Mouse (Mus musculus): ENCODE measurements around the gene Wif1.

The Wif1 gene

DNA sequence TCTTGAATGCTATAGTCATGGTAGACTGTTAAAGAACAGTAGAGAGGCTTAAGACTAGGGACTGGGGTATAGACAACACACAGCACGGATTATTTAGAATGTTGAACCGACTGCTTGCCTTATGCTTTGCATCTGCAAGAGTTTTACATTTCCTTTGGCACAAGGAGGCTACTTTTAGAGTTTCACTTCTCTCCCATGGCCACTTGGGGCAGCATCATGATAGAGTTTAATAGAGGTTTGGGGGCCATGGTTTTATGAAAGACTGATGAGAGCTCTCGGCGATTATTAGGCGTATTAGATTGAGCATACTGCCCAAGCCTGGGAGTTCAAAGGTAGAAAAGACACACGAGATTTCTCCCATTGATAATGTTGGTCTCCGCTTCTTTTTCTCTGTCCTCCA, 37.0 kb downstream of the Wif1 start:
- no peak for DNase-seq (ENCODE audit: low read depth, low spot score)

DNA sequence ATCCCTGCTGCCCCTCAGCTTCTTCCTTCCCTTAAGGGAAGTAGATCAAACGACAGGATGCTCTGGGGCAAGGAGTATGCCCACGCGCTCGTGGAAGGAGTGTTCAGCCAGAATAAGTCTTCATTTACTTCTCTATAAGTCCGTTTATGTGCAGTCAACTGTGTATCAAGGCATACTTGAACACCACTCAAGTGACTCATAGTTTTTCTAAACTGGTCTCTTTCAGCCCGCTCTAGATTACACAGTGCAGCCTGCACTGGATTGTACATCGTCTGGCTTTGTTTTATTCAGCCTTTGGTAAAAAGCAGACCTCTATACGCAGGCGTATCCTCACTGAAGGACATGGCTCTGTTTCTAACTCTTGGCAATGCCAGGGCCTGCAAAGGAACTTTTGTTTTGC, 46.7 kb downstream of the Wif1 start:
- no peak for DNase-seq (ENCODE audit: low read depth, low spot score)

DNA sequence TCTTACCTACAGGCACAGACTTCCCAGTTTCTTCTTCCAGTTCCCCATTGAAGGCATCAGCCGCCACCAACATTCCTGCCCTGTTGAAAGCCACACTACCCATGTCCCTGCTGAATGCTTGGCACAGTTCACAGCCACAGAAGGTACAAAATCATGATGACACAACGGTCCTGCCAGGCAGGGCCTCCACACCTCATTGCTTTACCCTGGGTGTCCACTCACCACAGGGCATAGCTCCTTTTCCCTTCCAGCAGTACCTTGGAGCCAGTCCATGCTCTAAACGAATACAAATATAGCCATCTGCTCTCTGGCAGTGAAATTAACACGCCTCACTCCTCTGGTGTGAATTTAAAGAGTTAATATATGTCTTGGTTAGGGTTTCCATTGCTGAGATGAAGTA, 49.1 kb downstream of the Wif1 start:
- DNase-seq (ENCODE audit: low read depth, low spot score): no peak

DNA sequence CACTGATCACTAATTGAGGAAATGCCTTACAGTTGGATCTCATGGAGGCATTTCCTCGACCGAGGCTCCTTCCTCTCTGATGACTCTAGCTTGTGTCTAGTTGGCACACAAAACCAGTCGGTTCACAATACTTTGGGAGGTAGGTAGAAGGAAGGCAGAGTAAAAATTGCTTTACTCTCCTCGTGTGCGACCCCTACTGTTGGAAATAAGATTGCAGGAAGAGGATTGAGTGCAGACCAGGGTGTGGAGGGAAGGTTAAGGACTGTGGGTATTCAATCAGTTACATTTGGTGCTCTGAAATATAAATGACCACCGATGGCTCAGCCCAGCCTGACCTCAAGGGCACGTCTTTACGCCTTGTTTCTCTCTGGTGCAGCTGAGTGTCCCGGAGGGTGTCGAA, 49.8 kb downstream of the Wif1 start:
- no peak for DNase-seq (ENCODE audit: low read depth, low spot score)

DNA sequence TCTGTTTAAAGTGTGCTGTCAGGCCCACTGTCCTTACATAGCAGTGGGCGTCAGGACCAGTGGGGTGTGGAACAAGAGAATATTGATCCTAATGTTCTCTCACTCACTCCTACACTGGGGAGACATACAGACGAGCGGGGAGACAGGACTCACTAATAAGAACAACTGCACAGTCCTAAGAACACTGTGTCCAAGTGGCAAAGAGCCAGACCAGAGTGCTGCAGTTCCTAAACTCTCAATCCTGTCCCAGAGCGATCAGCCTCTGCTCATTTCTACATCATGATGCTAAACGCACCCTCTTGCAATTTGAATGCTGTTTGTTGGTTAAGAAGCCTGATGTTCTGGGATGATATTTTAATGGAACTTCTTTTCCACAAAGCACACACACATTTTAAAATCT, 54.9 kb downstream of the Wif1 start:
- DNase-seq (ENCODE audit: low read depth, low spot score): no peak

DNA sequence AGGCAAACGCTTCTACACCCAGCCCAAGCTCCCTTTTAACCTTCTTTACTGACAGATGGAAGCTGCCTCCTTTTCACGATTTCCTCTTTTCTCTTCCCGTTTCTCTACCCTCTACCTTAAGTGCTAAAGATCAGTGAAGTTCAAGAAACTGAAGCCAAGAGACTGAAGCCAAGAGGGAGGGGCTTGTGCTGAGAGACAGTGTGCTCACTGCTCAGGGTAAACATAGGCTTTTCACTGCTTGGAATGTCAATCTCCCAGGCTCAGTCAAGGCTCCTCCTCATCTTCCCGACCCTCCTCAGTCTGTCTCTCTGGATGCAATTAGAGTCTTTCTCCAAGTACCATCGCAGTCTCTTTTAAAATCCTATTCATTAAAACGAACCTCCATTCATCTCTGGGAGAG, 55.6 kb downstream of the Wif1 start:
- no peak for DNase-seq (ENCODE audit: low read depth, low spot score)

DNA sequence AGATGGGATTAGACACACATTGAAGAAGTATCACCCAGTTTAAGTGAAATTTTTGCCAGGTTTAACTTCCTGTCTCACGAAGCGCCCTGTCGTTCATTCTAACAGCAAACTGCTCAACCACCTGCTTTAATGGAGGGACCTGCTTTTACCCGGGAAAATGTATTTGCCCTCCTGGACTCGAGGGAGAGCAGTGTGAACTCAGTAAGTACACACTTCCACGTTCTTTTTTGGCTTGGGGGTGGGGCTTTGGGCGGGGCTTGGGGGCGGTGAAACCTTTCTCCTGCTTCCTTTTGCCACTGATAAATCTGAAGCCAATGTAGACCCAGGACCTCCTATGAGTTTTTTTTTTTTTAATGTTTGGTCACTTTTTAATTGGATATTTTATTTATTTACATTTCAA, 56.2 kb downstream of the Wif1 start:
- no peak for DNase-seq (ENCODE audit: low read depth, low spot score)

DNA sequence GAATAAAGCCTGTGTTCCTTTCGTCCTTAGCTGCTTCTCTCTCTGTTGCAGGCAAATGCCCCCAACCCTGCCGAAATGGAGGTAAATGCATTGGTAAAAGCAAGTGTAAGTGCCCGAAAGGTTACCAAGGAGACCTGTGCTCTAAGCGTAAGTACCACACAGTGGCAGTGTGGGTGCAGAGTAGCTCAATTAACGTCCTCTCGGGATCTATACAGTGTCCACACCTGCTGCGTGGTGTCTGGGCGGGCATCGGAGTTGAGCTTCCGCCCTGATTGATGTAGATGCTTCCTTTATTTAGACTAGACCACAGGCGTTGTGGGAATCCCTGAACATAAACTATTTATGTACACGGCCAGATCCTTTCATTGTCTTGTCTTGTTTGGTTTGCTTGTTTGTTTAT, 62.2 kb downstream of the Wif1 start:
- no peak for DNase-seq (ENCODE audit: low read depth, low spot score)

DNA sequence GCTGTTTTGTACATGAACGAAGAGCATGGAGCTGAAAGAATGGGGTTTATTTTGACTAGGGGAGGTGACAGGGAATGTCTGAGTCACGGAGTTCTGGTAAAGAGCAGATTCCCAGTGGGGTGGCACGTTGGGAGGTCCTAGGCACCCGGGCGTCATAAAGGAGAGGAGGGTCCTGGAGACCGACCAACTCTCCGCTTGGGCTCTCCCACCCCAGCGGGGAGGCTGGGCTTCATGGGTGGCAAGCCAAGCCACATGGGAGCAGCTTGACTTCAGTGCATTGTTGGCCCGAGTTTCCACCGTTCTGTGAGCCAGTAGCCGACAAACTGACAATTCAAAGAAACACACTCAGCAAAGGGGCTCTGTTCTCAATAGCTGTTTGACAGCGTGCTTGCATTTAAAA, 64.5 kb downstream of the Wif1 start:
- DNase-seq (ENCODE audit: low read depth, low spot score): no peak

DNA sequence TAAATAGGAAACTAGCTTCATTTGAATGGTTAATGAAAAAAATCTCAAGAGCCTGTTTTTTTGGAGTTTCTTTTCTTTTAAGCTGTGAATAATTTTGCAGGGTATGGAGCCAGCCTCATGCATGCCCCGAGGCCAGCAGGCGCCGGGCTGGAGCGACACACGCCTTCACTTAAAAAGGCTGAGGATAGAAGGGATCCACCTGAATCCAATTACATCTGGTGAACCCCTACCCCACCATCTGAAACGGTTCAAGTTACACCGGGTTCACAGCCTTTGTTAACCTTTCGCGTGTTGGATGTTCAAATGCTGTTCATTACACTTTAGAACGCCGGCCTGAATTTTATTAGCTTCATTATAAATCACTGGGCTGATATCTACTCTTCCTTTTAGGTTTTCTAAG, 65.9 kb downstream of the Wif1 start:
- DNase-seq (ENCODE audit: low read depth, low spot score): no peak

DNA sequence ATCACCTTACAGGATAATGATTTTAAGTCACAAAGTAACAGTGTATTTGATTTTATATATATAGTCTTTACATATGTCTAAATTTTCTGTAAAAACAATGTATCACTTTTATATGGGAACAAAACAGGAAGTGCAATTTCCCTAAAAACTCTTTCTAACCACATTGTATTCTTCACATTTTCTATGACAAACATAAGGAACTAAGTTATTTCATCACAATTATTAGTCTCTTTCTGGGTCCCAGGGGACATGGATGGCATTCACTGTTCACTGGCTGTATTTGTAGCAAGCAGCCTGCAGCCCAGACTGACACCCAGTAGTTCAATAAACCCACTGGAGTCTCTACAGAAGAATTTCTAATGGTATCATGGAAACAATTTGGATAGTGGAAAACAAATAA, 82.4 kb downstream of the Wif1 start:
- DNase-seq (ENCODE audit: low read depth, low spot score): no peak

DNA sequence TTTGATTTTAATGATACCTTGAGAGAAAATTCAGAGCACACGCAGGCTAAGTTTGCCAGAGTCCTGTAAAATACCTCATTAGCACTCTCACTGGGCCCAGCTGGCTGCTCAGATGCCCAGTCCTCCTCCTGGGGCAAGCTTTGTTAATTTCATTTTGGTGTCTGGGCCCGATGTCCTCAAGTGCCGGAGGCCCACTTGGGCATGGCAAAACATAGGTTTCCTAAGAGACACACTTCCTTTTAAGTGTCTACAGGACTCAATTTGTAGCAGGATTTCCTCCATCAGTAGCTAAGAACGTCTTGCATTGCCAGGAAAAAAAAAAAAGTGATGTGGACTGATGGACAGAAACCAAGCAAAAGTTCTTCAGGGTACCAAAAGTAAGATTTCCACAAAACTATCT, 82.9 kb downstream of the Wif1 start:
- no peak for DNase-seq (ENCODE audit: low read depth, low spot score)

DNA sequence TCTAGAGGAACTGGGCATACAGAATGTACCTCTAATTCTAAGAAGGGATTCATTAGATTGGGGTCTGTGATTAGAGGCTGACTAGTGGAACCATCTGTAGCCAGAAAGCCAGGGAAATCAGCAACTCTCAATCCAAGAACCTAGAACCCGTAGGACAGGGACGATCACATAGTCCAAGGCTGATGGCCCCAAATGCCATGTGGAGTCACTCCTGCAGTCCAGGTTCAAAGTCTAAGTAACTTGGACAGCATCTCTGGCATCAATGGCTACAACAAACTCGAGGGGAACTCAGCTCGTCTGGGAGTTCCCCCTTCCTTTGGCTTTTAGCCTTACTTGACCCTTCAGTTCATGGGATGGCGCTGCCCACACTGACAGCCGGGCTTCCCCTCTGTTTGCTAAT, 87.0 kb downstream of the Wif1 start:
- no peak for DNase-seq (ENCODE audit: low read depth, low spot score)

DNA sequence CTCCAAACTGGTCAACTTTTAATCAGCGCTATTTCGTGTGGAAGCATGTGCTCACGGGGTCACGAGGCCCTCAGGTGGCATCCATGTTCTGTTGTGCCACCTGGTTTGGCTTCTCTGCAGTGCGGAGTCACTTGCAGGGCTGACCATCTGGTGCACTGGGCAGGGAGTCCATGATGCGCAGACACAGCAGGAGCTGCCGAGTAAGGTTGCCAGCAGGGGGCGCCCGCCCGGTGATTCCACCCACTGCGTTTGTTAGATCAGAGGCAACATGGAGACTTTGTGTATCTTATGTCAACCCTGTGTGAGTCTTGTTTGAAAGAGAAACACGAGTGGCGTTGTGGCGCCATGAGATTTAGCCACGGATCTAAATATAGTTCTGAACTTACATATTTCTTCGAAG, 90.7 kb downstream of the Wif1 start:
- DNase-seq (ENCODE audit: low read depth, low spot score): no peak

DNA sequence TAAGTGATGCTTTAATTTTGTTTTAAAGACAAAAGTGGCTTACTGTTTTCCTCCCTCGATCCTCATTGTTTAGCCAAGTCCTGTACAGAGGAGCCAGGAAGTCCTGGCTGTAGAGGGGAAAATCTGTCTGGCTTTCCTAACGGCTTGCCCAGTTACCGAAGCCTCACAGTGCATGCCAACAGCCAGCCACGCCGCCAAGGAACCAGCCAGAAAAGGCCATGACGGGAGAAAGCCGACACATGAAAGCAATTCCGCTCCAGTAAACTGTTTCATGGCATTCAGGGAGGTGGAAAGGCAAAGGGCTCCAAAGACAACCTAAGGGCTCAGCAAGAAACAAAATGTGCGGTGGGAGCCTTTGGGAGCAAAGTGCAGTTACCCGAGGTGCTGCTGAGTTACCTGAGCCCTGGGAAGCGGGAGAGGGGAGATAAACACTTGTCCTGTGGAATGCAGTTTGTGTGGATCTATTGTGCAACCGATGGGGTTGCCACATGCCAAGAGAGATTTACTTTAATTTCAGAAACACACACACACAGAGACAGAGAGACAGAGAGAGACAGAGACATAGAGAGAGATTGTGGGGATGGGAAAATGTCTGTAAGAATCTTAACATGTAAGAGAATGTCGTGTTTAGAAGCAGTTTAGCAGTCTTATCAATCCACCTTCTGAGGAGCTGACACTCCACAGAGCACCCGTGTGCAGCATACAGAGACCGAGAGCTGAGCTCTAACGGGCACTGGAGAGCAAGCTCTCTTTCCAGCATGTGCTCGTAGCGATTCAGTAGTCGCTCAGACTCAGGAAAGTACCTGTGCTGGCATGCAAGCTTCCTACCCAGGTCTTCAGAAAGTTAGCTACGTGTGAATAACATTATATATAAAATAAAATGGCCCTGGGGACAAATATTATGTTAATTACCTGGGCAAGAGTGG, 95.5 kb downstream of the Wif1 start:
- no peak for DNase-seq (ENCODE audit: low read depth, low spot score)
